Mouse (Mus musculus): ENCODE measurements at regions not wholly inside any gene's neighbourhood (a gene's known extent, or its start where the extent isn't known, plus 50 kb on each side); places are given as distances from the start of the nearest gene placed in this dataset.

DNA sequence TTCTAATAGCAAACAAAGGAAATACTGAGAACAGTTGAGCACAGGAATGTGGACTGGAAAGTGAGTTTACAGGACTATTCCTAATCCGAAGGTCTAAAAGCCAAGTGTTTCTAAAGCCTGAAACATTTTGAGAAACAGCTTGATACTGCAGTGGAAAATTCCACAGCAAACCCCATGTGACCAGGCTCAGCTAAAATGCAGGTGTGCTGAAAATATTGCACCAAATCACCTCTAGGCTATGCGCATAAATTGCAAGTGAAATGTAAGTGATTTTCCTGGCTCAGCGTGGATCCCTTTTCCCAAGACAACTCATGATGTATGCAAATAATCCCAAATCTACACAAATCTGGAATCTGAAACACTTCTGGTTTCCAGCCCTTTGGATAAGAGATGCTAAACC is 57.1 kb upstream of the Tut7 start:
- TF ChIP-seq CTCF (IDR thresholded peaks at IDR 0.05) (no peak), EP300 (IDR thresholded peaks at IDR 0.05) (no peak)
